Mouse (Mus musculus) CD4-positive, CD25-positive, alpha-beta regulatory T cell, adult 9 weeks (primary cell): ENCODE data around the gene Sik2. TPM values are rescaled to one million over a fixed set of nuclear protein-coding genes. Genes with fewer than 3 reads are reported as not detected.

ENCODE experiments used
- polyA plus RNA-seq: library from polyadenylated mRNA; unstranded; fragments of 100-300 nt; shearing (Covaris generic); gene quantifications from one replicate; pipeline ENCODE4 v1.2.1, GENCODE M21; 2017

The Sik2 gene
- polyA plus RNA-seq = 13.7 TPM

GRCm38 (mm10) chr9:51008841-51009655 lies at the start of gene Sik2:
Gene Sik2 (minus strand): TSS chr9:51009073.

GRCm38 (mm10) chr9:50845081-50845480 lies 163.8 kb downstream of the Sik2 start, which contains the start of gene Ppp2r1b:
Gene Ppp2r1b (plus strand): TSS chr9:50845301.

Other genes starting within 250 kb of the Sik2 start
- 10.2 TPM for gene Fdxacb1, start 240.8 kb downstream of the Sik2 start, polyA plus RNA-seq
- 7.7 TPM for gene Alg9, start 234.1 kb downstream of the Sik2 start, polyA plus RNA-seq
- 18.6 TPM for gene 1110032A03Rik, start 233.6 kb downstream of the Sik2 start, polyA plus RNA-seq
- gene Ppp2r1b, start 163.8 kb downstream of the Sik2 start, polyA plus RNA-seq = 105 TPM
- not detected for gene Btg4, start 51.8 kb upstream of the Sik2 start, polyA plus RNA-seq
- gene Layn, start 68.0 kb upstream of the Sik2 start, polyA plus RNA-seq = not detected
- not detected for gene 4833427G06Rik, start 93.0 kb upstream of the Sik2 start, polyA plus RNA-seq
- 0.05 TPM for gene Gm32742, start 156.4 kb upstream of the Sik2 start, polyA plus RNA-seq
- gene Pou2af1, start 204.6 kb upstream of the Sik2 start, polyA plus RNA-seq = 17.1 TPM